Mouse (Mus musculus) monocyte, adult 2 months (primary cell): ENCODE results near the gene Adra2b.

ENCODE experiments used
- DNase-seq, 2 experiments: peaks; one replicate each; pipeline ENCODE4 v3.0.0; 2022; ENCODE audit warnings: low spot score in 2 of 2, low read depth in 1 of 2

The Adra2b gene

DNA sequence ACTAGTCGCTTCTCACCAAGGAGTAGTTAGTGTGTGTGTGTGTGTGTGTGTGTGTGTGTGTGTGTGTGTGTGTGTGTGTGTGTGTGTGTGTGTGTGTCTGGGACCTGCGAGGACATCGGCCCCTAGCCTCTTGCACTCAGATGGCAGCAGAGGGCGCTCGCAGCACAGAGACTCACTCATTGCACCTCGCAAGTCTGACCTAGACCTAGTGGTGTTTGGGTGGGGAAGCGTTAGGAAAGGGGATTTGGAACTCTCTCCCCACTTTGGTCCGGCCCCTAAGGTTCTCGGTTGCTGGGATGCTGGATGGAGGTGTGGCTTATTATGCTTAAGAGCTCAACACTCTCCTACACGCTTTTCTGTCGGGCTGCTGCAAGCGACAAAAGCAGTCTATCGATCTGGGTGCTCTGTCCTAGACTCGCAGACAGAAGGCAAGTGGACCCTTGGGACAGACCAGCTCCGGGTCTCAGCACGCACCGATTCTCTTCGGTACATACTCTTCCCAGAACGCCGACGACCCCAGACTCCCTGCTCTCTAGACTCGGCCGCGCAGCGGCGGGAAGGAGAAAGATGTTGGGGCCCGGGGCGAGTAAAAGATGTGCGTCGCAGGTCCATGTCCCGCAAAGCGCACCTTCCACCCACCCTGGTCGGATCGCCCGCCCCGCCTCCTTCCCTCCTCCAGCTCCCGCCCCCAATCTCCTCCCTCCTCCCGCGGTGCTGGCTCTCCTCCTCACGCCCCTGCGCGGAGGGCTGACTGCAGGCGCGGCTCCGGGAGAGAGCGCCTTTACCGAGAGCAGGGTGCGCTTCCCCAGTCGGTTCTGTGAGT is at the start of gene Adra2b:
Adra2b (plus strand) TSS at position 750 of the 823 bp plus-strand sequence.
- peak; percentile 32 to 50 for DNase-seq

DNA sequence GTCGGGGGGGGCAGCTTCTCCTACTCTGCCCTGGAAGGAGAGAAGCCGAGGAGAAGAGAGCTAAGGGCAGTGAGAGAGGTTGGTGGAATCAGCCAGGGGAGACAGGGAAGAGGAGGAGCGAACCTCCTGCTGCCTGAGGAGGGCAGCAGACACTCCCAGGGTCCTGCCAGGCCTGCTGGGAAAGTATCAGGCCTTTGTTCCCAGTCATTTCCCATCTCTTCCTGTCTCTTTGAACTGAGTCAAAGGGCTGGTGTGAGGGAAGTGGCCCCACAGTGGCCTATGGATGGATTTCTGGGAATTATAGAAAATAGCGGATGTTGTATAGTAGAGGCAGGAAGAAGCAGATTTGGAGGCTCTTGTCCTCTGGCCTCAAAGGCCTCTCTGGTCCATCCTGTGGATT is 49.1 kb upstream of the Adra2b start:
- no peak for DNase-seq

DNA sequence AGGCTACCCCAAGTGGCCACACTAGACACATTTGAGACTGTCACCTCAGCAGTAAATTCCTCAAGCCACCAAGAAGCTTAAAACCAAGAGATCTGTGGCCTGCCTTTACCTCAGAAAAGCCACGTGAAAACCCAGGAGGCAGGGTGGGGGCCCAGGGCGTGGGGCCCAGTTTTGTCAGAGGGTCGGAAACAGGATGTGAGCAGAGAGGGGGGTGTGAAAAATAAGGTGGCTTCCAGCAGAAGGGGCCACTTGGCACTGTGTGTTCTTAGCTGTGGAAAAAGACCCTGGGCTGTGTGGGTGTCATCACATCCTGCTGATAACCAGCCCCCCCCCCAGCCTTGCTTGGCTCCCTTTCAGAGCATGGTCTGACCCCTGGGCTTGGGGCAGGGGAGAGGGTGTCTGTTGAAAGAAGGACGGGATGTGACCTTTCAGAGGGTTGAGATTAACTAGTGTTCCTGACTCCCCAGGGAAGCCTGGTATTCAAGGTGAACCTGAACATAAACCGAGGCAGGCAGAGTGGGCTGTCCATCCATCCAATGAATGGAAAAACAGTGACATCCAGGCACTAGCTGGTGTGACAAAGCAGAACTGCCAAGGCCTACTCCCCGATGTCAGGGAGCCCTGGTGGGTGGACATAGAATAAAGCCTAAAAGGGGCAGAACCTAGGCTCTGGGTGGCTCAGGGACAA is 48.4 kb upstream of the Adra2b start:
- peak in 1 of 2 experiments; percentile 27 for DNase-seq

DNA sequence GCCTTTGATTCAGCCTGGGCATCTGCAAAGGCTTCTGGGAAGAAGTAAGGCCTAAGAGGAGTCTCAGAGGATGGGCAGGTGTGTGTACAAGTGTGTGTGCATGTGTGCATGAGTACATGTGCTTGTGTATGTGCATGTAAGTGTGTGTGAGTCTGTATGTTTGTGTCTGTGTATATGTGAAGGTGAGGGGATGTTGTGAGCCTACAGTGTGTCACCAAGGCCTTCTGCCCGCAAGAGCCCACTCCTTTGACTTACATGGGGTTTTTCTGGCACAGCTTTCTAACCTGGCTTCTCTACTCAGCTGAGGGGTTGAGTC is 47.9 kb upstream of the Adra2b start:
- no peak for DNase-seq

DNA sequence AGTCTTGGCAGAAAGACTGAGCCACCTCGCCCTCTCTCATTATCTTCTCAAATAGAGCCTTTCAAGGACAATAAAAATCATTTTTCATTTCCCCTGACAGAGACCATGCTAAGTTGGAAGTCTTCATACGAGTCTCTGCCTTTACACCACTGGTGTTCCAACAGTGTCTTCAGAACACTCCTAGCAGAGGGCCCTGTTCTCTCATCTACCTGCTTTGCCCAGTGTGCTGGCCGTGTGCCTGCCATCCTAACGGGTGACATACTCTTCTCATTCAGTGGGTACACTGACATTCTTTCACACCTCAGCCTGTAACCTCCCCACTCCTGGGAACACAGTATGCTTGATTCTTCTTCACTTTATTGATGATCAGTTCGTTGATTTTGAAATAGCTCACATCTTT is 46.6 kb upstream of the Adra2b start:
- no peak for DNase-seq

DNA sequence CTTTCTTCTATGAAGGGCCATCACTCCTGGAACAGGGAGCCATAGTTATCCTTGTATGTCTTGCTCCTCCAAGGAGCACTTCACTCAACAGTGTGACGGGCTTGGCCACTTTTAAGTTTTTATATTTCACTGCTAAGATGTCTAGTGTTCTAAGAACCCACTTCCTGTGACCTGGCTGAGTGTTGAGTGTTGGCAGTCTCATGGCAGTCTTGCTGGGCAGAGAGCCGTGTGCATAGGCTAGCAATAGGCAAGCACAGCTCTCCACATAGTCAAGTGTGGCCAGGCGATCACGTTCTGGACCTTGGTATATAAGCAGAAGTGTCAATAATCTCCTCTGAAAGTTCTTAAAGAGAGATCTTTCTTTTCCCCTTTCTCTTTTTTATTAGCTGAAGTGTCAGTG is 44.9 kb upstream of the Adra2b start:
- DNase-seq, result no peak

DNA sequence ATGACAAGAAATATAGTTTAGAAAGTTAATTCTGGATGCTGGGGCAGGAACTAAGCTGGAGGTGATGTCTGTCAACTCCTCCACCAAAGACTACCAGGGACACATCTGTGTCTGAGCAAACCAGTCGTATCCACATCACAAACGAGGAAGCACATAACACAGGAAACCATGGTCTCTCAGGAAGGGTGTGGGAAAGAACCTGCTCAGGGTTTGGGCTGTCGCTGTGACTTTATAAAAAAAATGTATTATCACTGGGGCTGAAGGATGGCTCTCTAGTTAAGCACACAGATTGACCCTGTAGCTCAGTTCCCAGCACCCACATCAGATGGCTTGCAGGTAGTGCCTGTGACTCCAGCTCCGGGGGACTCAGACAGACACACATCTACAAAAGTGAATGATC is 43.9 kb upstream of the Adra2b start:
- no peak for DNase-seq

DNA sequence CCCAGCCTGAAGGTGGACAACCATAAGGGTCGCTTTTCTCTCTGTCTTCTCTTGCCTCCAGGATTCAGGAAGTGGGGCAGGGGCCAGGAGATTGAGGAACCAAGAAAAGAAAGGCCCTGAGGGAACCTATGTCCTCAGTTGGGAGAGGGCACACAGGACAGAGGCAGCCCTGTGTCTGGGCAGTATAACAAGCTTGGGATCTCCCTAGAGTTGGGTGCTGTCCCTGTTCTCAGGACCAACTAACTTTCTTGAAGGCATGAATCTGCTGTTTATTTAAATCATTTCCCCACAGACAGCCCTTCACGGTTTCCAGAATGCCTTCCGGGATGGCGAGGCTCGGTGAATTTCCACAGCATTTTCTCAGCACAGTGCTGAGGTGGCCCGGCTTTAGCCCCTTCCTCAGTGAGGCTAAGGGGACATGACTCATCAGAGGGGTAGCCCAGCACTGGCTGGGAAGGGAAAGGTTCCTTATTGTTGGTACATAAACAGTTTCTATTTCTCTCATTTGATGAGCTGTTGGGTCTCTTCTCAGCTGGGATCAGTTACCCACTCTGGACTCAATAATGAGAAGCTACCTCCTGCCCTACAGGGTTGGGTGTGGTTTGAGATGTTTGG is 40.2 kb upstream of the Adra2b start:
- DNase-seq, result peak in 1 of 2 experiments; percentile 47

DNA sequence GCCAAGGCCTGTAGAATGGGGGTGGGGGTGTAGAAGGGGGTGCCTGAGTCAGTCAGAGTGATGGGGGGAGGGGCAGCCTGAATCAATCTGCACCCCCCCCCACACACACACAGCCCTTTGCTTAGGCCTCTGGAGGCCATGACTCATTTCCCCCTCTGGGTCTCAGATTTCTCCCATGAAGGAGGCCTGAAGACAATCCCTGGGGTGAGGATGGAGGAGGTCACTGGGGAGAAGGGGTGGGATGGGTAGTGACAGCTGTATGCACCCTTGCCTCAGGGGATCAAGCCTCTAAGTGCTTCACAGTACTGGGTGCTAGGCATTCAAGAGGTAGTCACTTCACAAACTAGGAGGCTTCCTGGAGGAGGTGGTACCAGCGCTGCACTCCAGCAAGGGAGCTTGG is 39.3 kb upstream of the Adra2b start:
- DNase-seq, result no peak

DNA sequence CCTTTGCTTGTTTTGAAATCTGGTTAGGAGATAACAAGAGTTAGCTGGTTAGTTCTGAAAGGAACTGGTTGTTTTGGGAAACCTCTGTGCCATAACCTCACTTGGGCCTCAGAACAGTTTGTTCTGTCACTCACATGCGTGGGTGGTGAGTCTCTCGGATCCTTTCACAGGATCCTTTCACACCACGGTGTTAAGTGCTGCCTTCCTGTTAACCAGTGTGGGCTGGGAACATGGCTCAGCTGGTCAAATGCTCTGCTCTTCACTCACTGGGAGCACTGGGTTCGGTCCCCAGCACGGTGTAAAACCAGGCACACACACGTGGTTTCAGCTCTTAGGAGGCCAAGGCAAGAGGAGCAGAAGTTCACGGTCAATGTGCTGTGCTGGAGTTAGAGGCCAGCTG is 38.6 kb upstream of the Adra2b start:
- DNase-seq, result no peak

DNA sequence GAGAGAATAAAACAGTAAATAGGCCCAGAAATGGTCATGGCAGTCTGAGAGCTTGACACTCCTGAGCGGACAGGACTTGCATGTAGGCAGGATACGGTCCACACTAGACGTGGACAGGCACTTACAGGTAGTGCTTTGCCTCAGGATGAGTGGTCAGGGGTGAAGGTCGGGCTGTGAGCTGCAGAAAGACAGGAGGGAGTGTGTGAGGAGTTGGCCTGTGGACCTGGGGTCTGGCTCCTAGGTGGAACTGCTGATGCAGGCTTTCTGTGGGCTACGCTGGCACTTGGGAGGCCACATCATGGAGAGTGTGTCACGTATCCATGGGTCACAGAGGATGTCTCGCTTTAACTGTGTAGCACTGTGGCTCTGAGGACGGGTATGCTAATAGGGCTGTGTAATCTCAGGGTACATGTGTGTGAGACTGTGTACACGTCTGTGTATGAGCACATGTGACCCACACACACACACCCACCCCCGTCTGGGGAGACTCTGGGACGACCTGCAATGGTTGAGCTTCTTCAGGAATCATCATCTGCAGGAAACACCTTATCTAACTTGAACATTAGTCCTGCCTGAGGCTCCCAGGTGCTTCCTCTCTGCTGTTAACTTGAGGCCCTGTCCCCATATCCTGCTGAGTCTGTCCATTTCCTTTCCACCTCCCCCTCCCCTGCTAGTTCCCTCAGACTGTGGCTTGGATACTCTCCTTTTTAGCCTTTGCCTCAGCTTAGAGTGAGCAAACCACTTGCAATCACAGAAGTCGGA is 34.7 kb upstream of the Adra2b start:
- DNase-seq, result no peak

DNA sequence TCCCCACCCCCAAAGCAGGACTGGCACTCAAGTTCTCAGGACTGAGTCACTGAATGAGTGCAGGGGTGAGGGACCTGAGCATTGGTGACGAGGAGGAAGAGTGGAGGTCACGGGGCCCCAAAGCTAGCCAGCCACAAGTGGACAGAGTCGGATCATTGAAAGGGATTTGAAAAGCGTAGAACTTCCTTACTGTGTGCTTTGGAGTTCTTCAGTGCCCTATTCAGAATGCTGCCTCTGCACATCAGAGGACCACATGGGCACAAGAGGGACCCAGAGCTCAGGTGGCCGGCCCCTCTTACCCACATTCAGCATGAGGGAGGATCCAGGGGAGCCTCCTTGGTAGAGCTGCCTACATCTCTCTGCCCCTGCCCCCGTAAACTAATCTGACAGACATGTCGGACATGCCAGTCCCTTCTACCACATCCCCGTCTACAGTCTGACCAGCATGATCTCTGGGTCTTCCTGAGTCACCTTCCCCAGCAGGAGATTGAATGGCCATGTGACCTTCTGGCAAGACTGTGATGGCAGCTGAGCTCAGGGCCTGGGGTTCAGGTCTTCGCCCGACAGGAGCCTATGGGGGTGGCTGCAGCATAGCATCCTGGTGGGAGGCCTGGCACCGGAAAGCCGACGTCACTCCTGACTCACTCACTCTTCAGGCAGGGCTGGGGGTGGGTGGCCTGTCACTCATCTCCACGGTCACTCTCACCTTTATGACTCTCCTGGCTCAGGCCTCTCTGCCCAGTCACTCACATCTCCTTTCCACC is 30.0 kb upstream of the Adra2b start:
- no peak for DNase-seq

DNA sequence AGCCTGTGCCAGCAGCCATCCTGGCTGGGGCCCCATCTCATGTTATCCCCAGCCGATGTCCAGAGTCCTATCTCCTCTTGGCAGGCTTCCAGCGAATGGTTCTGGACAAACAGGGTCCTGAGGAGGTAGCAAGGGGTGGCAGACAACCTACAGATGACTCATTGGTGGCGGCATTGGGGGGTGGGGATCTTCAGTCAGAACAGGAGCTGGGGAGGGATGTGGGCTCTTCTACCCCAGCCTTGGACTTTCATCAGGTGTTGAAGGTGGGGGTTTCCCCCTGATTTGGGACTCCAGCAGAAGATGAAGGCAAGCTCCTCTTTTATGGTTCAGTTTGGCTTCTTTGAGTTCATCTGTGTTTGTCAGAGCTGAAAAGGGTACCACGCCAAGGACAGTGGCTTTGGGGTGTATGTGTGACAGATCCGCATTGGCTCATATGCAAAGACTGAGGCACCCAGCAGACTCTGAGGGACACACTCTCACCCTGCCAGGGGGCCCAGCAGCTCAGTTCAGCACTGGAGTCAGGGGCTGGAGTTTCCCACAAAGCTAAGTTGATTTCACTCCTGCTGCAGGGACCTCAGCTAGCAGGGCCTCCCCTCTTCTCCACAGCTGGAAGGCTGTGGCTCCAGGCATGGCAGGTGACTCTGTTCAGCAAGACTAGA is 28.9 kb upstream of the Adra2b start:
- no peak for DNase-seq

DNA sequence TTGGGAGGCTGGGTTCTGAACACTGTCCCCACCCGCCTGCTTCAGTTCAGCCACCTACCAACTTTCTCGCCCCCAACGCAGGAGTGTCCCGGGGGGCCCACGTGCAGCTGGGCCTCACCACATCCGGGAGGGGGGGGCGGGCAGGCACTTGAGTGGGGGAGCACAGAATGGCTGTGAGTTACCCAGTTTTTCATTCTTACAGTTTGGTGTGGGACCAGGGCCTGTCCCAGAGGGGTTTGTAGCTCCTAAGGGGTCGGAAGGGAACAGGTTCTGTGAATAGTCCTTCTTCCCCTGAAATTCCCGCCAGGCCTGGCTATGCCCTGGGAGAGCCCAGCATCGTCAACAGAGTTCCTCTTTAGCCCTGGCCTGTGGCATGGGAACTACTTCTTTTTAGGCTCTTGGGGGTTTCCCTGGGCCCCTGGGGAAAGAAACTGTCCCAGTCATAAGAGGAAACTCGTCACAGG is 27.9 kb upstream of the Adra2b start:
- DNase-seq, result peak in 1 of 2 experiments; percentile 78

DNA sequence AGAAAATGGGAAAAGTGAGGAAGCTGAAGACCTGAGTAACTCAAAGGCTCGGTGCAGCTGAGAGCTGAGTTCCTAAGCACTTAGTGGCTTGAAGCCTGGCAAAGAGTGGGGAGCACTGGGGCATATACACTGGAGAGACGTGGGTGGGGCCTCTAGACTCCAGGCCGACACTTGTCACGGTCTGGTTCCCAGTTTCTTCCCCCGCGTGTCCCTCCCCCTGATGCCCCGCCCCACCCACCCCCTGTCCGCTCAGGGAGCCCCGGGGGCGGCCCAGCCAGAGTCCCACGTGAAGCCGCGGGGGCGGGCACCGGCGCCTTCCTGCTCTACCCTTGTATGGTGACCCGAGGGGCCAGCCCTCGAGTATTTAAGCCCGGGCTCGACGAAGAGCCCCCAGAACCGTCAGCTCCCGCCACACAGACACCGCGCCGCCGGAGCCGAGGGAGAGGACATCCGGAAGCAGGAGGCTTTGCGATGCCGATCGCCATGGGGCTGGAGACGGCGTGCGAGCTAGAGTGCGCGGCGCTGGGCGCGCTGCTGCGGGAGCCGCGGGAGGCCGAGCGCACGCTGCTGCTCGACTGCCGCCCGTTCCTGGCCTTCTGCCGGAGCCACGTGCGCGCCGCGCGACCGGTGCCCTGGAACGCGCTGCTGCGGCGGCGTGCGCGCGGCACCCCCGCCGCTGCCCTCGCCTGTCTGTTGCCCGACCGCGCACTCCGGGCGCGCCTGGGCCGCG is 27.1 kb upstream of the Adra2b start, which contains the start of gene Dusp2:
Dusp2 (plus strand) TSS at position 393 of the 730 bp plus-strand sequence.
- peak; percentile 72 to 96 for DNase-seq

DNA sequence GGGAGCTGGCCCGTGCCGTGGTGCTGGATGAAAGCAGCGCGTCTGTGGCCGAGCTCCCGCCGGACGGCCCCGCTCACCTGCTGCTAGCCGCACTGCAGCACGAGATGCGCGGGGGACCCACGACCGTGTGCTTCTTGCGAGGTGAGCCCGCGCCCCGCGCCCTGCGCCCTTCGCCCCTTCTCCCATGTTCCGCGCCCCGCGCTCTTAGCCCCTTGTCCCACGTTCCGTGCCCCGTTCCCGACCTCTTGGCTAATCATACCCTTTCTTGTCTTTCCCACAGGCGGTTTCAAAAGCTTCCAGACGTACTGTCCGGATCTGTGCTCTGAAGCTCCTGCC is 26.5 kb upstream of the Adra2b start:
- no peak for DNase-seq

DNA sequence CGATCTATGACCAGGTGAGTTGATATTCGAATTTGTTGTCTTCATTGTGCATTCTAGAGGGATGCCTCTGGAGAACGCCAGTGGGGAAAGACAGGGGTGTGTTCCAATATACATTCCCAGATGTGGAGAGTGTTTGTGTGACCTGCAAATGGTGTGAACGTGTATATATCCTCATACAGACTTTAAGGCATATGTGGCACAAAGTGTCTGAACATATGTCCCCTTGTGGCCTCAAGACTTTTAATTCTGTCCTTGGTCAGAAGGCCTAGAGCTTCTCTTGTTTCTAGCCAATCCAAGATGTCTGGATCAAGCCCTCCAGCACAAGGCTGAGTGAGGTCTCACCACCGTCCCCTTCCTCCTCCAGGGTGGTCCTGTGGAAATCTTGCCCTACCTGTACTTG is 26.1 kb upstream of the Adra2b start:
- DNase-seq, result no peak

DNA sequence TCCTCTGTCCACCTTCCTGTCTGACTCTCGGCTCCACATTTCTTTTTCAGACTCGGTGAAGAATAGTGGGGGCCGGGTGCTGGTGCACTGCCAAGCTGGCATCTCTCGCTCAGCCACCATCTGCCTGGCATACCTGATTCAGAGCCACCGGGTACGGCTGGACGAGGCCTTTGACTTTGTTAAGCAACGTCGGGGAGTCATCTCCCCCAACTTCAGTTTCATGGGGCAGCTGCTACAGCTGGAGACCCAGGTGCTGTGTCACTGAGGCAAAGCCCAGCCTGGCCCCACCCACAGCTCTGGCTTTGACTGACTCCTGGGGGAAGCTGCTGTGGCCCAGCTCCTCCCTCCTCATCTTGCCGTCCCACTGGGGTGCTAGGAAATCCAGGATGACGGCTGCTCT is 25.5 kb upstream of the Adra2b start:
- DNase-seq, result peak in 1 of 2 experiments; percentile 38

DNA sequence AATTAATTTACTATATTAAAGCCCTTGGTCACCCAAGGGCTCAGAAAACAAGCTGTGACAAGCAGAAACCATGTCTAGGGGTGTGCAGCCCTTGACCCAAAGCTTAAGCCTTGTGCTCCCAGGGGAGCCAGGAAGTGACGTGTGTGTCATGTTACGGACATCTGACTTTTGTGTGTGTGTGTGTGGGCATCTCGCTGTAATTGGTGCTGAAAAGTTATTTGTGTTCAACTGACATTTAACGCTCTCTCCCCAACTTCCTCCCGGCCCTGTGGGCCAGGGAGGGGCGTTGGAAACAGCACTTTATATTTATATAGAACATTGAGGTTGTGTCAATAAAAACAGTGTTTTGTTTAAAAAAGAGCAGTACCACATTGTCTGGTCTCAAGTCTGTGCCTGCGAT is 25.0 kb upstream of the Adra2b start:
- DNase-seq, result peak in 1 of 2 experiments; percentile 56

DNA sequence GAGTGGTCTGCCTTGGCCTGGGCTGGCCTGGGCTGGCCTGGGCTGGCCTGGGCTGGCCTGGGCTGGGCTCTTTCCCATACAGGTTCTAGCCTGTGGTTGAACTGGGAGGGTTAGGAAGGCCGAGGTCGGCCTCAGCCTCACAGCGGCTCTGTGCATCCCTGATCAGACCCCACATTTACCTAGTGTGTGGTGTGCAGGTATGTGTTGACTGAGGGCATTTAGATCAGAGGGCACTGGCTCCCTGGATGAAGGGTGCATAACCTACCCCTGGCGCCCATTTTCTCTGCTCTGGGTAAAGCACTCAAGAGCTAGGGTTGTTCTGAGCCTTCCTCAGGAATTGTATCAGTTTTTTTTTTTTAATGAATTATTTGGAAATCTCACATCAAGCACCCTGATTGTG is 24.6 kb upstream of the Adra2b start, which contains the start of gene Astl:
Astl (plus strand) TSS at position 224 of the 400 bp plus-strand sequence.
- DNase-seq, result no peak
